Mouse (Mus musculus) layer of hippocampus, adult 11-12 months (tissue): ENCODE results near the gene AY358078.
"Not testable (repeated sequence)": the region's sequence is repeated elsewhere in the genome, so short reads cannot be mapped to it uniquely, and the experiment has no call there.

ENCODE experiments used
- DNase-seq: peaks from one replicate; pipeline ENCODE4 v3.0.0; 2022; ENCODE audit warnings: low spot score

The AY358078 gene

GRCm38 (mm10) chr14:51799746-51800145, at the start of gene AY358078:
AY358078 (plus strand) TSS chr14:51800046.
- no peak for DNase-seq

GRCm38 (mm10) chr14:51755944-51756343, 43.9 kb upstream of the AY358078 start:
- no peak for DNase-seq

GRCm38 (mm10) chr14:51771378-51771777, 28.5 kb upstream of the AY358078 start:
- DNase-seq = not testable (repeated sequence)

GRCm38 (mm10) chr14:51773490-51773889, 26.4 kb upstream of the AY358078 start, which contains the start of gene Ang4:
Ang4 (minus strand) TSS chr14:51773590.
- no peak for DNase-seq

GRCm38 (mm10) chr14:51777791-51778190, 22.1 kb upstream of the AY358078 start:
- DNase-seq = no peak

- no peak for DNase-seq
Observed at GRCm38 (mm10) chr14:51778865-51779481, 20.9 kb upstream of the AY358078 start.

- no peak for DNase-seq
Observed at GRCm38 (mm10) chr14:51786335-51786734, 13.5 kb upstream of the AY358078 start.

- no peak for DNase-seq
Observed at GRCm38 (mm10) chr14:51787061-51787460, 12.8 kb upstream of the AY358078 start.

GRCm38 (mm10) chr14:51789196-51789595, 10.7 kb upstream of the AY358078 start:
- DNase-seq = no peak

GRCm38 (mm10) chr14:51794106-51794505, 5.7 kb upstream of the AY358078 start:
- DNase-seq = no peak

- DNase-seq = no peak
Observed at GRCm38 (mm10) chr14:51826625-51827024, 26.8 kb downstream of the AY358078 start.

- DNase-seq = peak; percentile 20
Observed at GRCm38 (mm10) chr14:51827842-51828241, 28.0 kb downstream of the AY358078 start.

- DNase-seq = no peak
Observed at GRCm38 (mm10) chr14:51829188-51829587, 29.3 kb downstream of the AY358078 start.

- peak; percentile 3 for DNase-seq
Observed at GRCm38 (mm10) chr14:51838480-51838879, 38.6 kb downstream of the AY358078 start.

GRCm38 (mm10) chr14:51842250-51842649, 42.4 kb downstream of the AY358078 start:
- no peak for DNase-seq

- no peak for DNase-seq
Observed at GRCm38 (mm10) chr14:51842781-51843180, 42.9 kb downstream of the AY358078 start.

GRCm38 (mm10) chr14:51843882-51844281, 44.0 kb downstream of the AY358078 start:
- no peak for DNase-seq

GRCm38 (mm10) chr14:51846566-51846965, 46.7 kb downstream of the AY358078 start:
- DNase-seq = no peak

GRCm38 (mm10) chr14:51851006-51851405, 51.2 kb downstream of the AY358078 start:
- not testable (repeated sequence) for DNase-seq

- no peak for DNase-seq
Observed at GRCm38 (mm10) chr14:51853399-51853798, 53.6 kb downstream of the AY358078 start, which contains the start of gene Ear6. Ear6 (plus strand) TSS chr14:51853699.

- DNase-seq = not testable (repeated sequence)
Observed at GRCm38 (mm10) chr14:51855280-51855679, 55.4 kb downstream of the AY358078 start.

- DNase-seq = not testable (repeated sequence)
Observed at GRCm38 (mm10) chr14:51863603-51864002, 63.8 kb downstream of the AY358078 start.

- DNase-seq = no peak
Observed at GRCm38 (mm10) chr14:51870756-51871155, 70.9 kb downstream of the AY358078 start.

- no peak for DNase-seq
Observed at GRCm38 (mm10) chr14:51871741-51872140, 71.9 kb downstream of the AY358078 start.
